Mouse (Mus musculus) C2C12 (cell line): ENCODE data around the gene Zbtb49.

Experiments
- CTCF ChIP-seq: IDR thresholded peaks from one replicate; pipeline ENCODE4 v1.5.1; 2011; ENCODE audit not compliant: control insufficient read depth, insufficient read depth, insufficient read length
- FOSL1 ChIP-seq: IDR thresholded peaks from one replicate; pipeline ENCODE4 v1.8.0; 2011; ENCODE audit warnings: mild to moderate bottlenecking, low read length; ENCODE audit not compliant: poor library complexity, insufficient read depth, severe bottlenecking
- MAX ChIP-seq: IDR thresholded peaks from one replicate; pipeline ENCODE4 v1.6.1; 2011; ENCODE audit warnings: mild to moderate bottlenecking, control low read depth
- USF1 ChIP-seq: IDR thresholded peaks from one replicate; pipeline ENCODE4 v1.6.1; 2011; ENCODE audit warnings: low read depth, mild to moderate bottlenecking, control low read depth, moderate library complexity

GRCm38 (mm10) chr5:38258034-38258772 is 37.9 kb upstream of the Zbtb49 start:
- TF ChIP-seq CTCF (no peak), FOSL1 (no peak), USF1 (no peak), MAX (no peak)
